Mouse (Mus musculus) liver, embryonic 14.5 days (tissue): Measurements from ENCODE around the gene Gm33543. TPM values are rescaled to one million over a fixed set of nuclear protein-coding genes. Genes with fewer than 3 reads are reported as not detected.

Experiments
- ATAC-seq: fragments of 200-750 bp; cut with Nextera tagmentation; 2 replicates; pipeline ENCODE4 v1.8.0; 2017; ENCODE audit warnings: moderate number of reproducible peaks, mild to moderate bottlenecking, moderate library complexity; ENCODE audit not compliant: insufficient read depth
- DNase-seq, 3 experiments: peaks; one replicate each; pipeline ENCODE4 v3.0.0-alpha.2; 2012 to 2013; ENCODE audit warnings: low read depth in 3 of 3, low spot score in 3 of 3
- H3K27ac ChIP-seq: fragments of 300-500 bp; sonication (generic); 2 replicates; pipeline ENCODE4 v1.5.1; 2014; ENCODE audit warnings: moderate library complexity, mild to moderate bottlenecking, control low read depth, inconsistent platforms
- H3K27me3 ChIP-seq: fragments of 300-500 bp; sonication (generic); 2 replicates; pipeline ENCODE4 v1.6.1; 2014; ENCODE audit warnings: mild to moderate bottlenecking, low read length, moderate library complexity; ENCODE audit not compliant: control insufficient read depth, insufficient read depth
- H3K36me3 ChIP-seq: fragments of 300-500 bp; sonication (generic); replicated peaks from 2 replicates; pipeline ENCODE4 v1.6.1; 2014; ENCODE audit warnings: low read depth; ENCODE audit not compliant: control insufficient read depth, insufficient read depth
- H3K4me1 ChIP-seq, 2 experiments: fragments of 200-500 bp in 1 of 2; fragments of 300-500 bp in 1 of 2; sonication (generic) in 1 of 2; replicated peaks; 2 replicates each; pipeline ENCODE4 v1.6.1; 2012 to 2014; ENCODE audit warnings: antibody characterized with exemption in 1 of 2, inconsistent platforms in 1 of 2, low read length in 1 of 2; ENCODE audit not compliant: control insufficient read depth in 2 of 2, insufficient read depth in 2 of 2
- H3K4me2 ChIP-seq: fragments of 300-500 bp; sonication (generic); 2 replicates; pipeline ENCODE4 v1.6.1; 2014; ENCODE audit warnings: low read depth, mild to moderate bottlenecking, control low read depth, moderate library complexity
- H3K4me3 ChIP-seq, 2 experiments: fragments of 200-500 bp in 1 of 2; fragments of 300-500 bp in 1 of 2; sonication (generic) in 1 of 2; 2 replicates each; pipeline ENCODE4 v1.5.1; 2012 to 2014; ENCODE audit warnings: low read depth in 2 of 2, low read length in 2 of 2, mild to moderate bottlenecking in 2 of 2, control low read depth in 1 of 2, inconsistent platforms in 1 of 2, moderate library complexity in 1 of 2; ENCODE audit not compliant: insufficient read depth in 1 of 2
- H3K9ac ChIP-seq: fragments of 300-500 bp; sonication (generic); replicated peaks from 2 replicates; pipeline ENCODE4 v1.6.1; 2014; ENCODE audit warnings: mild to moderate bottlenecking, control low read depth, moderate library complexity
- H3K9me3 ChIP-seq: fragments of 300-500 bp; sonication (generic); 2 replicates; pipeline ENCODE4 v1.6.1; 2016; ENCODE audit warnings: low read length, mixed read lengths; ENCODE audit not compliant: control insufficient read depth
- CTCF ChIP-seq: IDR thresholded peaks from 2 replicates; pipeline ENCODE4 v1.5.1; 2016; ENCODE audit warnings: antibody characterized with exemption, low read depth, control low read depth
- EP300 ChIP-seq: IDR thresholded peaks from 2 replicates; pipeline ENCODE4 v1.6.1; 2016; ENCODE audit warnings: antibody characterized with exemption, low read depth
- WGBS: fragments of 180-500 bp; shearing (Covaris S2); extraction: QIAGEN DNeasy Blood & Tissue Kit; methylation state at CpG from one replicate; pipeline ENCODE4 v1.1.7; 2014; ENCODE audit not compliant: insufficient replicate concordance; 5-methylcytosine and 5-hydroxymethylcytosine counted together
- polyA plus RNA-seq, 2 experiments: library from polyadenylated mRNA; depleted of rRNA in 1 of 2; stranded (reverse) in 1 of 2; unstranded in 1 of 2; fragments of >200 nt; fragmentation: Nextera tagmentation in 1 of 2; extraction: Ambion mirVana in 1 of 2; gene quantifications; 2 replicates each; pipeline versions ENCODE4 v1.2.1 to v1.2.3; 2012 to 2014

The Gm33543 gene
- polyA plus RNA-seq (2012; rRNA removed) = 0.04 TPM in 1 of 2 replicates, not detected in the other
- not detected in 2 replicates for polyA plus RNA-seq (2014; fragmentation: Nextera tagmentation; extraction: Ambion mirVana)

DNA sequence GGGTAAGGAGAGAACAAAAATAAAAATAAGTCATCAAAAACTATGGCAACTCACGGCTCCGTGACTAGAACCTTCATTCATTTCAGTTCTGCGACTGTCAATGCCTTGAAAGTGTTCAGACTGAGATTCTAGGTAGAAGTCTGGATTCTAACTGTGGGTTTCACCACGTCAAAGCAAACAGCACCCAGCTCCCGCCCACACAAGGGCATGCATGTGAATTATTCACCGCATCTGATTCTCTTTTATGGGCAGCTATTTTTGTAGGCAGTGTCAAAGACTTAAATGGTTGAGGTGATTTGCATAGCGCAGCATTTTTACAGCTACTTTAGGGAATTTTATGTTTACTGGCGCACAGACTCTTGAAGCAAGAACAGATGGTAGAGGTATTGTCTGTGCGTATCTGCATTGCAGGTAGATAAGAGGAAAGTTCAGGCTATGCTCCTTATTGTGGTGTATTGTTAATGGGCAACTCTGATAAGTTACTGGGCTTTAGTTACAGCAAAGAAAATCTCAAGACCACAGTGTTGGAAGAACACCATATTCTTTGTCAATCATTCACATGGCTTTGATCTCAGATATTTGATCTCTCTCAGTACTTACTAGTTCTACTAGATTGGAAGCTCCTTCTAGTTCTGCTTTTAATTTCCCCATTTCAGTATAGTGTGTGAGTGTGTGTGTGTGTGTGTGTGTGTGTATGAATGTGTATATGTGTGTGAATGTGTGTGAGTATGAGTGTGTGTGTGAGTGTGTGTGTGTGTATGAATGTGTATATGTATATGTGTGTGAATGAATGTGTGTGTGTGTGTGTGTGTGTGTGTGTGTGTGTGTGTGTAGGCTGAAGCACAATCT is at the start of gene Gm33543:
Gene Gm33543 (minus strand): TSS at position 142 of the 849 bp plus-strand sequence.
- Histone ChIP-seq H3K9me3 (no peaks in the 10 kb centered on the region), H3K27me3 (no peaks in the 10 kb centered on the region), H3K27ac (no peak within 1 kb of the TSS), H3K4me2 (no peak within 1 kb of the TSS), H3K4me1 (no peaks in the 10 kb centered on the region), H3K4me3 (no peak within 1 kb of the TSS), H3K36me3 (no peaks in the 10 kb centered on the region), H3K9ac (no peak within 1 kb of the TSS)
- no peak for DNase-seq
- TF ChIP-seq EP300 = no peak
- TF ChIP-seq CTCF = no peak
- WGBS = 70% methylated on average over 9 of the region's 9 CpGs
- ATAC-seq = no peak

- Histone ChIP-seq H3K36me3 (no peaks in the 10 kb centered on the region), H3K27ac (no peak overlapping the region), H3K9me3 (no peaks in the 10 kb centered on the region), H3K9ac (no peak overlapping the region), H3K4me2 (no peak overlapping the region), H3K27me3 (no peaks in the 10 kb centered on the region), H3K4me3 (no peak overlapping the region), H3K4me1 (no peaks in the 10 kb centered on the region)
- ATAC-seq (no peak), DNase-seq (no peak)
- TF ChIP-seq CTCF (no peak), EP300 (no peak)
- 53% methylated on average over 9 of the region's 9 CpGs for WGBS
Measured at GRCm38 (mm10) chr10:95892132-95892531, 49.4 kb upstream of the Gm33543 start.

GRCm38 (mm10) chr10:95891214-95891960 is 48.7 kb upstream of the Gm33543 start:
- 49% methylated on average over 7 of the region's 7 CpGs for WGBS
- ATAC-seq = no peak
- TF ChIP-seq EP300 (no peak), CTCF (no peak)

GRCm38 (mm10) chr10:95883761-95884517 is 41.2 kb upstream of the Gm33543 start:
- no peaks in the 10 kb centered on the region for H3K36me3 ChIP-seq
- no peak overlapping the region for H3K4me2 ChIP-seq
- no peaks in the 10 kb centered on the region for H3K27me3 ChIP-seq
- no peak for ATAC-seq
- TF ChIP-seq EP300 (no peak), CTCF (no peak)
- H3K4me3 ChIP-seq = no peak overlapping the region
- no peak overlapping the region for H3K27ac ChIP-seq
- H3K4me1 ChIP-seq = 0 out of 4 replicates have a peak, but pooled peaks cover 0 to 1% of the 10 kb centered on the region in 2 experiments
- H3K9me3 ChIP-seq = no peaks in the 10 kb centered on the region
- WGBS = 45% methylated on average over 7 of the region's 7 CpGs
- no peak overlapping the region for H3K9ac ChIP-seq
- DNase-seq = no peak

More at GRCm38 (mm10) chr10:95891214-95891960, 48.7 kb upstream of the Gm33543 start:
- H3K9me3 ChIP-seq = no peaks in the 10 kb centered on the region
- no peak for DNase-seq
- no peak overlapping the region for H3K4me2 ChIP-seq
- no peaks in the 10 kb centered on the region for H3K27me3 ChIP-seq
- no peak overlapping the region for H3K27ac ChIP-seq
- no peaks in the 10 kb centered on the region for H3K4me1 ChIP-seq
- no peaks in the 10 kb centered on the region for H3K36me3 ChIP-seq
- no peak overlapping the region for H3K4me3 ChIP-seq
- H3K9ac ChIP-seq = no peak overlapping the region
